ENCODE assay signal across 25 mouse cellular contexts in genomic region chr5:100255276-100255675, GRCm38 (mm10).
"Had no signal": no experiment of that assay in that cellular context is flagged by ENCODE, and none has a peak within 500 bp of the region (broad histone marks: within the 10 kb centered on the region; RNA-seq: fewer than 3 reads in every experiment).

No protein-coding gene starts in this region.

- H3K4me3 ChIP-seq: kidney, embryonic 15.5 days; left cerebral cortex, adult 2 months; limb, embryonic 12.5 days; limb, embryonic 15.5 days; megakaryocyte, embryonic 14.5 days; midbrain, embryonic 10.5 days; midbrain, embryonic 13.5 days; myocyte; neural tube, embryonic 13.5 days had no signal

- H3K27me3 ChIP-seq: kidney, embryonic 15.5 days; limb, embryonic 12.5 days; limb, embryonic 15.5 days; midbrain, embryonic 13.5 days; neural tube, embryonic 13.5 days had no signal

- H3K9me3 ChIP-seq: kidney, embryonic 15.5 days; limb, embryonic 12.5 days; limb, embryonic 15.5 days; megakaryocyte, embryonic 14.5 days; midbrain, embryonic 10.5 days; midbrain, embryonic 13.5 days; neural tube, embryonic 13.5 days had no signal

- H3K36me3 ChIP-seq: kidney, embryonic 15.5 days; limb, embryonic 12.5 days; limb, embryonic 15.5 days; midbrain, embryonic 10.5 days; midbrain, embryonic 13.5 days; neural tube, embryonic 13.5 days had no signal

- H3K4me2 ChIP-seq: kidney, embryonic 15.5 days; limb, embryonic 12.5 days; limb, embryonic 15.5 days; liver, embryonic 11.5 days; lung, embryonic 14.5 days; midbrain, embryonic 13.5 days; neural tube, embryonic 13.5 days had no signal

- H3K27ac ChIP-seq: kidney, embryonic 15.5 days; left cerebral cortex, adult 2 months; limb, embryonic 12.5 days; limb, embryonic 15.5 days; liver, embryonic 14.5 days; macrophage; midbrain, embryonic 10.5 days; midbrain, embryonic 13.5 days; neural tube, embryonic 13.5 days; stomach, postnatal 0 days had no signal

- DNase-seq: kidney, adult 8-10 months; kidney, postnatal 10 days; kidney, postnatal 36 days; layer of hippocampus, postnatal 36 days; left cerebral cortex, postnatal 4 days; liver, postnatal 0 days; lung, embryonic 14.5 days; thymus, adult 2 months; thymus, postnatal 14 days; thymus, postnatal 4 days had no signal

- H3K4me1 ChIP-seq: megakaryocyte, embryonic 14.5 days; midbrain, embryonic 13.5 days had no signal

- ATAC-seq: liver, postnatal 0 days; lung, postnatal 0 days; midbrain, embryonic 13.5 days; midbrain, embryonic 16.5 days had no signal

- H3K9ac ChIP-seq: kidney, embryonic 15.5 days; limb, embryonic 12.5 days; limb, embryonic 15.5 days; liver, embryonic 14.5 days; liver, postnatal 0 days; lung, embryonic 14.5 days; midbrain, embryonic 13.5 days; neural tube, embryonic 13.5 days had no signal
